Mouse (Mus musculus) gastrocnemius, postnatal 25 days (tissue): ENCODE data around the gene Kcnab1. TPM values are rescaled to one million over a fixed set of nuclear protein-coding genes. Genes with fewer than 3 reads are reported as not detected.
"Not testable (repeated sequence)": the region's sequence is repeated elsewhere in the genome, so short reads cannot be mapped to it uniquely, and the experiment has no call there.

ENCODE experiments used
- DNase-seq: peaks from one replicate; pipeline ENCODE4 v3.0.0; 2022
- total RNA-seq, 2 experiments: library from RNA; stranded (reverse); gene quantifications; 1 replicate in 1 of 2; 2 replicates in 1 of 2; pipeline ENCODE4 v1.2.3; 2021

Gene Kcnab1
- total RNA-seq, 2 experiments from 2014 or later, result 6.9 to 9.5 TPM

GRCm38 (mm10) chr3:65365921-65366710 is 256.9 kb downstream of the Kcnab1 start:
- no peak for DNase-seq

GRCm38 (mm10) chr3:65367944-65368343 is 258.8 kb downstream of the Kcnab1 start:
- no peak for DNase-seq

GRCm38 (mm10) chr3:65372552-65372951 is 263.4 kb downstream of the Kcnab1 start:
- no peak for DNase-seq

- no peak for DNase-seq
These were observed 264.5 kb downstream of the Kcnab1 start for GRCm38 (mm10) chr3:65373594-65374182.

- no peak for DNase-seq
These were observed 265.5 kb downstream of the Kcnab1 start for GRCm38 (mm10) chr3:65374729-65375128.

- DNase-seq, result no peak
These were observed 269.5 kb downstream of the Kcnab1 start for GRCm38 (mm10) chr3:65378724-65379123.

- DNase-seq, result no peak
These were observed 270.8 kb downstream of the Kcnab1 start for GRCm38 (mm10) chr3:65379884-65380539.

- DNase-seq, result peak; percentile 64
These were observed 271.9 kb downstream of the Kcnab1 start for GRCm38 (mm10) chr3:65381094-65381493.

GRCm38 (mm10) chr3:65384431-65384830 is 275.2 kb downstream of the Kcnab1 start:
- DNase-seq, result no peak

GRCm38 (mm10) chr3:65385771-65386170 is 276.6 kb downstream of the Kcnab1 start:
- no peak for DNase-seq

GRCm38 (mm10) chr3:65391222-65391783 is 282.1 kb downstream of the Kcnab1 start:
- no peak for DNase-seq

GRCm38 (mm10) chr3:65391784-65392420 is 282.7 kb downstream of the Kcnab1 start:
- DNase-seq, result no peak

GRCm38 (mm10) chr3:65392421-65392817 is 283.2 kb downstream of the Kcnab1 start, which contains the start of gene Ssr3:
Ssr3 (minus strand) TSS chr3:65392623.
- peak; percentile 97 for DNase-seq

- not testable (repeated sequence) for DNase-seq
These were observed 285.9 kb downstream of the Kcnab1 start for GRCm38 (mm10) chr3:65395111-65395510.

GRCm38 (mm10) chr3:65396835-65397504 is 287.8 kb downstream of the Kcnab1 start:
- no peak for DNase-seq

GRCm38 (mm10) chr3:65397566-65397965 is 288.4 kb downstream of the Kcnab1 start:
- DNase-seq, result no peak

GRCm38 (mm10) chr3:65405781-65406180 is 296.6 kb downstream of the Kcnab1 start:
- DNase-seq, result no peak

GRCm38 (mm10) chr3:65407891-65408290 is 298.7 kb downstream of the Kcnab1 start:
- DNase-seq, result no peak

GRCm38 (mm10) chr3:65416571-65416970 is 307.4 kb downstream of the Kcnab1 start:
- no peak for DNase-seq

- no peak for DNase-seq
These were observed 308.9 kb downstream of the Kcnab1 start for GRCm38 (mm10) chr3:65417913-65418594.

GRCm38 (mm10) chr3:65419706-65420105 is 310.5 kb downstream of the Kcnab1 start:
- no peak for DNase-seq
